Mouse (Mus musculus) kidney, adult 2 months (tissue): ENCODE data around the gene Stkld1. TPM values are rescaled to one million over a fixed set of nuclear protein-coding genes. Genes with fewer than 3 reads are reported as not detected.

Experiments used
- DNase-seq: peaks from one replicate; pipeline ENCODE4 v3.0.0; 2021
- H3K27ac ChIP-seq: fragments of 200-500 bp; 2 replicates; pipeline ENCODE4 v1.5.1; 2012; ENCODE audit warnings: low read depth, low read length, control low read depth, inconsistent platforms; ENCODE audit not compliant: insufficient read depth
- H3K27me3 ChIP-seq: fragments of 200-500 bp; replicated peaks from 2 replicates; pipeline ENCODE4 v1.6.1; 2012; ENCODE audit warnings: mild to moderate bottlenecking, moderate library complexity, low read length, inconsistent platforms; ENCODE audit not compliant: control insufficient read depth, insufficient read depth
- H3K36me3 ChIP-seq: fragments of 200-500 bp; 2 replicates; pipeline ENCODE4 v1.6.1; 2012; ENCODE audit warnings: mild to moderate bottlenecking, moderate library complexity, low read length, inconsistent platforms; ENCODE audit not compliant: control insufficient read depth, insufficient read depth
- H3K4me1 ChIP-seq: fragments of 200-500 bp; 2 replicates; pipeline ENCODE4 v1.6.1; 2011; ENCODE audit warnings: low read length; ENCODE audit not compliant: control insufficient read depth, insufficient read depth
- H3K4me3 ChIP-seq: fragments of 200-500 bp; 2 replicates; pipeline ENCODE4 v1.5.1; 2011; ENCODE audit warnings: mild to moderate bottlenecking, low read depth, low read length, control low read depth; ENCODE audit not compliant: insufficient read depth
- CTCF ChIP-seq: fragments of 200-500 bp; conservative IDR thresholded peaks from 2 replicates; pipeline ENCODE4 v1.5.1; 2011; ENCODE audit warnings: low read depth, mild to moderate bottlenecking, control low read depth, low read length, moderate library complexity, mixed read lengths; ENCODE audit not compliant: insufficient read depth, insufficient read length
- POLR2A ChIP-seq: fragments of 200-500 bp; IDR thresholded peaks from one replicate; pipeline ENCODE4 v1.6.1; 2011; ENCODE audit warnings: low read depth, low read length, control low read depth
- WGBS: fragments of 180-500 bp; shearing (Covaris S2); methylation state at CpG from one replicate; pipeline ENCODE4 v1.1.7; 2018; 5-methylcytosine and 5-hydroxymethylcytosine counted together
- polyA plus RNA-seq: library from polyadenylated mRNA; depleted of rRNA; stranded (reverse); fragments of >200 nt; gene quantifications from 2 replicates; pipeline ENCODE4 v1.2.3, GENCODE M21; 2012

Gene Stkld1
- polyA plus RNA-seq, 1 experiment: 0.16 TPM

DNA sequence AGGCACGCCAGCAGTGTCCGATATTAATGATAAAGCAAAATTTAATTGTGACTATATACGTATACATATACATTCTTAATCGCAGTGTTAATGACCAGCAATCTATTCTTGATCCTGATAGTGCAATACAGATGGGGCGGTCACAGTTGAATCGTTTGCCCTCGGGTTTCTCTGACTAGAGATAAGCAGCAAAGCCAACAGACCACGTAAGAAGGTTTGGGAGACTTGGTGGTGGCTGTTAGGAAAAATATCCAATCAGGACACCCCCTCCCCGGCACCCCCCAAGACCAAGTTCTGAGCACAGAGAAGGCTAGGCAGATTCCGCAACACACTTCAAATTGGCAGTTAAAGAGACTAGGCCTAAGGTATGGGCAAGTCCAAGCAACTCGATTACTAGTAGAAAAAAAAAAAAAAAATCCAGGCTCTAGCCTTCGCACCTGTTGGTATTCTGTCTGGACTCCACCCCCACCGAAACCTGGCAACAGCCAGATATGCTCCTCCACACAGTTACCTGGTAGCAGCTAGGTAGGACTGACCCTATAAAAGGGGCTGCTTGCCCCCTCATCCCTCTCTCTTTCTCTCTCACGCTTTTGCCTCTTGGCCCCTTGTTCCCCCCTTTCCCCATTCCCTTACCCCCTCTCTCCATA is 31.0 kb downstream of the Stkld1 start:
- peaks cover 8% of the 10 kb centered on the region; the same call in 1 of the 2 replicates for H3K4me1 ChIP-seq
- no peak for DNase-seq
- H3K4me3 ChIP-seq: peak overlapping the region; percentile 82
- peak overlapping the region; percentile 99 for H3K27ac ChIP-seq
- WGBS: 15% methylated on average over 14 of the region's 14 CpGs
- no peaks in the 10 kb centered on the region for H3K36me3 ChIP-seq
- TF ChIP-seq CTCF (no peak), POLR2A (no peak)
- H3K27me3 ChIP-seq: no peaks in the 10 kb centered on the region

DNA sequence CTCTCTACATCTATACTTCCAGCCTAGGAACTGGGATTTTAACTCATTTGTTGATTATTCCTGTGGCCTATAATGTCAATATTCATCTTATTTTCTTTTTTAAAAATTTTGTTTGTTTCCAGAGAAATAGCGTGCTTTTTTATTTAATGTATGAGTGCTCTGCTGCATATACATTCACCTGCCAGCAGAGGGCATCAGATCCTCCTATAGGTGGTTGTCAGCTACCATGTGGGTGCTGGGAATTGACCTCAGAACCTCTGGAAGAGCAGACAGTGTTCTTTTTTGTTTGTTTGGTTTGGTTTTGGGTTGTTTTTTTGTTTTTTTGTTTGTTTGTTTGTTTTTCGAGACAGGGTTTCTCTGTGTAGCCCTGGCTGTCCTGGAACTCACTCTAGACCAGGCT is 33.4 kb downstream of the Stkld1 start:
- 81% methylated on average over 2 of the region's 2 CpGs for WGBS
- DNase-seq: no peak
- Histone ChIP-seq H3K27ac (no peak overlapping the region), H3K4me3 (no peak overlapping the region), H3K36me3 (no peaks in the 10 kb centered on the region), H3K4me1 (peaks cover 8% of the 10 kb centered on the region; the same call in 1 of the 2 replicates), H3K27me3 (no peaks in the 10 kb centered on the region)
- no peak for TF ChIP-seq POLR2A
- no peak for TF ChIP-seq CTCF

DNA sequence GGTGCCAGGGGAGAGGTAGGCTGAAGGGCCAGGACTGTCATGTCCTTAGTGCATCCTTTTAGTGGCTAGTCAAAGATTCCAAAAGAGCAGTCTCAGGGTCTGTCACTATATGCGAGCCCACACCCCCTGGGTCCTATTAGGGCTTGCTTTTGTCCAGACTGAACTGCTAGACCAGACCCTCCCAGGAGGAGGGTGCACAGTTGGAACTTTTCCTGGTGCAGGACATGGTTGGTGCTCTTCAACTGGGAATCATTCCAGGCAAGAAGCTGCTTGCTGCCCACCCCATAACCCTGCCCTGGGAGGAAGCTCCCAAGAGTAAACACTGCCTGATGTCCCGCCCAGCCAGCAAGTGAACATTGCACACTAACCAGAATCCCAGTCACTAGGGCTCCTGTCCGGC is 39.3 kb downstream of the Stkld1 start, which contains the start of gene Adamts13:
Gene Adamts13 (plus strand): TSS at position 301 of the 400 bp plus-strand sequence.
- Histone ChIP-seq H3K27ac (no peak within 1 kb of the TSS), H3K4me3 (no peak within 1 kb of the TSS), H3K27me3 (no peaks in the 10 kb centered on the region), H3K36me3 (no peaks in the 10 kb centered on the region), H3K4me1 (no peaks in the 10 kb centered on the region)
- WGBS: 76% methylated on average over 3 of the region's 3 CpGs
- no peak for DNase-seq
- TF ChIP-seq POLR2A: no peak

DNA sequence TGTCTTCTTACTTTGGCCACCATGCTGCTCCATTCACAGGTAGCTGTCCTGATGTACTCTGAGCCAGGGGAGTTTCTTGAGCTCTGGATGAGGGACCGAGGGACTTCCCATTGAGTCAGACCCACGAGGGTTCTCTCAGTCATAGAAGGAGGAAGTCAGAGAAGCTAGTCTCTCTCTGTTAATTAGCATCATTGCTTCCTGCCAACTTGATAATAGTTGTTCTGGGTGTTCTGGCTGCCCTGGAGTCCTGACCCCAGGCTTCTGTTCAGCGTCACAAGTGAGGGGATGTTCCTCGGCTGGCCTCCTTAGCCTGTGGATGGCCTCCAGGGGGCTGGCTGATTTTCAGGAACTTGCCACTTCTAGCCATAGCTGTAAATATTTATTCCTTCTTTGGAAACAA is 40.1 kb downstream of the Stkld1 start:
- H3K4me3 ChIP-seq: no peak overlapping the region
- H3K27me3 ChIP-seq: no peaks in the 10 kb centered on the region
- H3K4me1 ChIP-seq: no peaks in the 10 kb centered on the region
- 36% methylated on average over 4 of the region's 4 CpGs for WGBS
- no peak overlapping the region for H3K27ac ChIP-seq
- H3K36me3 ChIP-seq: no peaks in the 10 kb centered on the region
- no peak for TF ChIP-seq CTCF
- TF ChIP-seq POLR2A: no peak
- DNase-seq: peak; percentile 14

DNA sequence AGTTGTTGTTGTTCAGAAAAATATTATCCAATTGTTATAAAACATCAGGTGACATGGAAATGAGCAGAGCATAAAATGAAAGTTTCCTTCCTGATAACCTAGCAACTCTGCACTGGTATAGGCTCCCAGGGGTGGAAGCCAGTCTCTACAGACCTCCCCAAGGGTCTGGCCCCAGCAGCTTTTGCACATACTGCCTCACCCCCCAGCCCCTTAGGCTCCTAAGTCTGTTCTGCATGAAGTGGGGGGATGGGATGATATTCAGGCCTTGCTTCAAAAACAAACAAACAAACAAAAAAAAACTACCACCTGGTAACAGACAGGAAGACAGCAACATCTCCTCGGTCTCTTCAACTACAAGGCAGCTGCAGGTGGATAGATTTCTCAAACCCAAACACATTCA is 46.5 kb downstream of the Stkld1 start:
- Histone ChIP-seq H3K4me1 (no peaks in the 10 kb centered on the region), H3K36me3 (no peaks in the 10 kb centered on the region), H3K27me3 (no peaks in the 10 kb centered on the region), H3K4me3 (no peak overlapping the region), H3K27ac (no peak overlapping the region)
- 61% methylated on average over 1 of the region's 1 CpGs for WGBS
- DNase-seq: no peak
- no peak for TF ChIP-seq POLR2A
- no peak for TF ChIP-seq CTCF

DNA sequence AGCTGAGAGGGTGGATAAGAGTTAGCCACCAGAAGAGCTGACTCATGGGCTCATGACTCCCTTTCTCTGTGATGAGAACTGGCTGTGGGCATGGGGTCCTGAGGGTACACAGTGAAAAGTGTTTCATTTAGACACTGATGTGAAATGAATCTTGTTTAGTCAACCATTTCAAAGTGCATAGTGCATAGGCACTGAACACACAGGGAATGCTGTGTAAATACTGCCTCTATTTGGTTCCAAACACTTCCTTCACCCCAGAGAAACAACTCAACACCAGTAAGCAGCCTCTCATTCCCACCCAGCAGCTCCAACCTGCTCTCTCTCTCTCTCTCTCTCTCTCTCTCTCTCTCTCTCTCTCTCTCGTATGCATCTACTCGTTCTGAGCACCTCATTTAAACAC is 50.3 kb downstream of the Stkld1 start:
- no peak overlapping the region for H3K4me3 ChIP-seq
- no peak overlapping the region for H3K27ac ChIP-seq
- H3K36me3 ChIP-seq: no peaks in the 10 kb centered on the region
- TF ChIP-seq POLR2A (no peak), CTCF (no peak)
- 68% methylated on average over 2 of the region's 2 CpGs for WGBS
- no peaks in the 10 kb centered on the region for H3K27me3 ChIP-seq
- H3K4me1 ChIP-seq: no peaks in the 10 kb centered on the region
- no peak for DNase-seq

DNA sequence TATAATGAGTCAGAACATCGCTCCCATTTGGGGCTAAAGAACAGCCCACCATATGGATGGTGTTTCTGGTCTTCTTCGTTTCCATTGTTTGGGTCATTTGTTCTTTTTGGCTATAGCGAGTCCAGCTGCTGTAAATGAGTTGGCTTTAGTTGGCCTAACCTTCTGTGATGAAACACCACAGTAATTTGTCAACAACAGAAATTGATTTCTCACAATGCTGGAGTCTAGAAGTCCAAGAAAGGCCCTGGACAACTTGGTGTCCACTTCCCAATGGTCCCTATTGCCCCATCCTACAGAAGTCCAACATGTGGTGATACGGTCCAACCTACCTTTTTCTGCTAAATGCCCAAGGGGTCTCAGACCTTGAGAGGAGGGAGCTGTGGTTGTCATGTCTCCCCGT is 50.8 kb downstream of the Stkld1 start:
- H3K36me3 ChIP-seq: no peaks in the 10 kb centered on the region
- 87% methylated on average over 5 of the region's 5 CpGs for WGBS
- H3K4me3 ChIP-seq: no peak overlapping the region
- H3K27me3 ChIP-seq: no peaks in the 10 kb centered on the region
- no peak overlapping the region for H3K27ac ChIP-seq
- no peaks in the 10 kb centered on the region for H3K4me1 ChIP-seq
- DNase-seq: no peak
- no peak for TF ChIP-seq CTCF
- TF ChIP-seq POLR2A: no peak

DNA sequence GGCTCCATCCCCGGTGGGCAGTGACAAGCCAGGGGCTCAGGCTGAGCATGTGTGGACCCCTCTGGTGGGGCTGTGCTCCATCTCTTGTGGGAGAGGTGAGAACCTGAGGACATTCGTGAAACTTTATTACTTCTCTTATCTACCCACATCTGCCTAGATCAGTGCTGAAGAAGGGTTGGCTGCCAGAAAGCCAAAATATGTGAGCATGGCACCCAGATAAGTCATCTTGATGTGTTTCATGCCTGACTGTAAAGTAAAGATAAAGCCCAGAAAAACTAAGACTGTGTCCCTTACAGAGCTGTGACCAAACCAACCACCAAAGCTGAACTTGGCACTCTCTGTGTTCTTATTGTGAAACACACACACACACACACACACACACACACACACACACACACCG is 60.1 kb downstream of the Stkld1 start:
- WGBS: 69% methylated on average over 3 of the region's 3 CpGs
- H3K4me1 ChIP-seq: no peaks in the 10 kb centered on the region
- H3K27ac ChIP-seq: no peak overlapping the region
- no peak overlapping the region for H3K4me3 ChIP-seq
- DNase-seq: no peak
- no peak for TF ChIP-seq POLR2A
- no peak for TF ChIP-seq CTCF
- H3K36me3 ChIP-seq: no peaks in the 10 kb centered on the region
- no peaks in the 10 kb centered on the region for H3K27me3 ChIP-seq
